Mouse (Mus musculus) cerebellum, adult 11 months (tissue): ENCODE results near the gene Prrxl1.

ENCODE experiments used
- DNase-seq: peaks from one replicate; pipeline ENCODE4 v3.0.0; 2022

Gene Prrxl1

DNA sequence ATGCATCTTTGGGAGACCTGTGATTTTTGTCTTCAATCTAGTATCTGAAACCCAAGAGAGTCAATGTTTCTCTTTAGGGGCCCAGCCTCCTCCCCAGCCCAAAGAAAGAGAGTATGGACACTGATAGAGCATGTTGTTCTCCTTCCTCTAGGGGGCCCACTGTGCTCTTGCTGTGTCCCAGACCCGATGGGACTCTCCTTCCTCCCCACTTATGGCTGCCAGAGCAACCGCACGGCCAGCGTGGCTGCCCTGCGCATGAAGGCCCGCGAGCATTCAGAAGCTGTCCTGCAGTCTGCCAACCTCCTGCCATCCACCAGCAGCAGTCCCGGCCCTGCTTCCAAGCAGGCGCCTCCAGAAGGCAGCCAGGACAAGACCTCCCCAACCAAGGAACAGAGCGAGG lies 29.4 kb downstream of the Prrxl1 start:
- DNase-seq = no peak

DNA sequence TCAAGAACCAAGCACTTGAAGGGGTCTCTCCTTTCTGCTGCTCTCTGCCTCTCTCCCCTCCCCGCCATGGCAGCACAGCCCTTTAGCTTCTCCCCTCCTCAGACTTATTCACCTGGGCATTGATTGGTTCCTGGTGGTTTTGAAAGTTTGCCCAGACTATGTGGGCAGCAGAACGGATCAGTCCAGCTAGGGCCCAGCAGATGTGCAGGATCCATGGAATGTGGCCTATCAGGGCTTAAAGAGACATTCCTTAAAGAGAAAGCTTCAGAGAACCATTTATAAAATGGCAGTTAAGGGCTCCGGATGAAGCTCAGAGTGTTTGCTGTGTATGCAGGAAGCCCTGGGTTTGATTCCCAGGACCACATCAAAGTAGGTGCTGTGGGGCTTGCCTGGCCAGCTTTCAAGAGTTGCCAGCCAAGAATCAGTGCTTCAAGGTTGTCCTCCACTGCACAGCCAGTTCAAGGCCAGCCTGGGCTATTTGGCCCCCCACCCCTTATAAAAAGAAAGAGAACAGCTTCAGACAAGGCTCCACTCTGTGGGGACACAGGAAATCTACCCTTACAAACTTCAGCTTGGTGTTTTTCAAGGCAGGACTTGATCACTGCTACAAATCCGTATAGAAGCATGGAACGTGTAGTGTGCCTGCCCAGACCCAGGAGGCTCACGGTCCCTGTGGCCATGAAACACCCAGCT lies 33.8 kb downstream of the Prrxl1 start:
- no peak for DNase-seq

DNA sequence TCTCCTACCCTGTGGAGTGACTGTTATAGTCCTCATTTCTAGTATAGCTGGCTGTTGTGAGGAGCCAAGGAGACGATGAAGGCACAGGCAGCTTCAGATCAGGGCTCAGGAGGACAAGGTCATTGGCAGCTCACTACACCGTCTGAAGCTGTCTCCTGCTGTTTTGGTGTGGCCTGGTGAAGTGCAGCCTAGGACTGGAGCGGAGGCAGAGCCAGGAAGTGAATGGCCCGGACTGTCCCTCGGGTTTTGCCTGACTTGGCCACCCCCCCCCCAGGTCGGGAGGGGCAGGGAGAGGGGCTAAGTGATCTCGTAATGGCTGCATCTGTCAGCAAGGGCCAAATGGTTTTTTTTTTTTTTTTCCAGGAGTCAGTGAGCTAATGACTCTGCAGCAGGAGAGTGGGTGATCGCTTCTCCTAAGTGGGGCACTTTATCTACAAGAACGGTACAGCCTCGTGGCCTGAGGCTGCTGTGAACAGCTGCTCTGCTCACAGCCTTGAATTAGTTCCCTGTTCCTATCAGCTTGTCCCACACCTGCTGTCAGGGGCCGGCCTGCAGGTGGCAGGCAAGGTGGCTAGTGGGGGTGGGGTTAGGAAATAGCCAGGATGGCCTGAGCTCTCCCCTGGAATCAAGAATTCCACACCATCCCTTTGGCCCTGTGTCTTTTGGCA lies 34.9 kb downstream of the Prrxl1 start:
- no peak for DNase-seq

- no peak for DNase-seq
Measured at GRCm38 (mm10) chr14:32638485-32638884, 39.3 kb downstream of the Prrxl1 start.

GRCm38 (mm10) chr14:32659781-32660180 lies 60.6 kb downstream of the Prrxl1 start:
- DNase-seq = no peak

- DNase-seq = no peak
Measured at GRCm38 (mm10) chr14:32663099-32663498, 63.9 kb downstream of the Prrxl1 start.

DNA sequence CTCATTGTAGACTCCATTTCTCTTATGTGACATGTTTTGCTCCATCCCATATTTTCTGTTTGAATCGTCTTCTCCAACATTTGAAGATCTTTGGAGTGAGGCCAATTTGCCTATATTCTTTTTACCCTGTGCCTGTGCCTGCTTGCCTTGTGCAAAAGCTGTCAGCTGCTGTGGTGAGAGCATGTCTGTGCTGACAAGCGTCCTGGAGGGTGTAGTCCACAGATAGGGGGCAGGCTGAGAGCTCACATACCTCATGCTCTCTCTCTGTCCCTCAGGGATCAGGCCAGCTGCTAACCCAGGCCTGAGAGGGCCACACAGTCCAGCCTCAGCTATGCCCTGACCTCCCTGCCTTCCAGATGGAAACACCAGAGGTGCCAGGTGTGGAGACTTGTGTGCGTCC lies 74.0 kb downstream of the Prrxl1 start:
- DNase-seq = no peak

DNA sequence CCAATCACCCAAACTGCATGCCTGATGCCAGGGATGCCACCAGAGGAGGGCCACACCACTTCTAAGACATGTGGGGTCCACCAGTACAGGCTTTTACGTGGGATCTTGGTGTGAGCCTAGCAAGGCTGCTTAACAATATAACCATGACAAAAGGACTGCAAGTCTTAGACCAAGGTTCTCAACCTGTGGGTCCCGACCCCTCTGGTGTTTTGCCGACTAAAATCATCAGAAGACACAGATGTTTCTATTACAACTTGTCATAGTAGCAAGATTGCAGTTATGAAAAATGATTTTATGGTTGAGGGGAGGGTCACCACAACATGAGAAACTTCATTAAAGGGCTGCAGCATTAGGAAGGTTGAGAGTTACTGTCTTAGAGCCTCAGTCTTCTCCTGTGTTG lies 79.4 kb downstream of the Prrxl1 start:
- DNase-seq = no peak

DNA sequence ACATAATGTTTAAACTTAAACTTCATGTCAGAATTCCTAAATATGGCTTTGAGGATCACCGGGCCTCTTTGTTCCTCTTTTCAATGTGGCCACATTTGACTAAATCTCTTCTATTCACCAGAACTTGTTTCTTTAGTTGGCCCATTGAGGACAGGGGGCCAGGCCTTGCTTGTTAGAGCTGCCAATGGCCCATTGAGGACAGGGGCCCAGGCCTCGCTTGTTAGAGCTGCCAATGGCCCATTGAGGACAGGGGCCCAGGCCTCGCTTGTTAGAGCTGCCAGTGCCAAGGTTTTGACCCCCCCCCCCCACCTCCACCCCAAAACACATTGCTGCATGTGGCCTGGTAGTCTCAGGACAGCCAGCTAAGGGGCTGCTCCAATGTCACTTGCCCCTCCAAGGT lies 82.4 kb downstream of the Prrxl1 start:
- DNase-seq = no peak

GRCm38 (mm10) chr14:32682536-32682935 lies 83.3 kb downstream of the Prrxl1 start:
- DNase-seq = no peak

GRCm38 (mm10) chr14:32683251-32683838 lies 84.1 kb downstream of the Prrxl1 start:
- DNase-seq = peak; percentile 14

- peak; percentile 6 for DNase-seq
Measured at GRCm38 (mm10) chr14:32683982-32684734, 85.0 kb downstream of the Prrxl1 start.

DNA sequence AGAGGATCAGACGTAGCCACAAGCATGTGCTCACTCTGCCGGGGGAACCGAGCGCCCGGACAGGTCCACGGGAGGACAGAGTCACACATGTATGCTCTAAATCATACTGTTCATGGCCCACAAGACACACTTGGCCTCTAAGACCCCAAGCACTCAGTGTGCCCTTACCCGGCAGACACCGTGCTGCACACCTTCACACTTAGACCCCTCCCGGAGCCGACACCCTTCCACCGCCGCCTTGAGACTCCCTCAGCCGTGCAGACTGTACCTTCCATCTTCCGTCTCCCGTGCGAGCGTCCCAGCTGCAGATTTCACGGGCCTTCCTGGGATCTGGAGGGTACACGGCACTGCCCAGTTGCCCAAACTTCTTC lies 85.5 kb downstream of the Prrxl1 start:
- no peak for DNase-seq

DNA sequence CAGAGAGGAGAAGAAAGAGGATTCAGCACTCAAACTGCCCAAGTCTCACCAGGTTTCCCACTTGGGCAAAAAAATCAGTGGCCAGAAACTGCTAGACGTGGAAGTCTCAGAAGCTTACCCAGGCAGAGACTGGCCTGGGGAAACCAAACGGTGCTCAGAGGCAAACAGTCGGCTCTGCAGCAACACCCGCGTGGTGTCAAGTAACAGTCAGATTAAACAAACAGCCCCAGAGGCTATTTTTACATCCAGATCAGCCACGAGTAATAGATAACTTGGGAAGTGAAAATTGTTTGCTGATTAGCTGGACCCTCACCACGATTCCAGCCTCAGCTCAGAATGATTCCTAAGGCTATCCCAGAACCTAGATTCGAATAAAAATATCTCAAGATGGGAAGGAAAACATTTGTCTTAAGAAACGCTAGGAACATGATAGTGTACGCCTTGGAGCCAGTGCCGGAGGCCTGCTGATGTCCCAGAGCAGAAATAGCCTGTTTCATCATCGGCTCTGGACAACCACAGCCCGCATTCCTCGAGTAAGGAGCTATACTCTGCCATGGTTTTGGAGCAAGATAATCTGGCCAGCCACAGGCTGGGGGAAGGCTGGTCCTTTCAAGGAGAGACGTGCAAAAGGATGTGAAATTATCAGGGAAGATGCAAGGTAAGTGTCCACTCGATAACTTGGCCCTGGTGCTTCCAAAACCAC lies 86.1 kb downstream of the Prrxl1 start, which contains the start of gene 3425401B19Rik:
Gene 3425401B19Rik (minus strand): TSS at position 170 of the 703 bp plus-strand sequence.
- no peak for DNase-seq

- no peak for DNase-seq
Measured at GRCm38 (mm10) chr14:32695906-32696305, 96.7 kb downstream of the Prrxl1 start.

DNA sequence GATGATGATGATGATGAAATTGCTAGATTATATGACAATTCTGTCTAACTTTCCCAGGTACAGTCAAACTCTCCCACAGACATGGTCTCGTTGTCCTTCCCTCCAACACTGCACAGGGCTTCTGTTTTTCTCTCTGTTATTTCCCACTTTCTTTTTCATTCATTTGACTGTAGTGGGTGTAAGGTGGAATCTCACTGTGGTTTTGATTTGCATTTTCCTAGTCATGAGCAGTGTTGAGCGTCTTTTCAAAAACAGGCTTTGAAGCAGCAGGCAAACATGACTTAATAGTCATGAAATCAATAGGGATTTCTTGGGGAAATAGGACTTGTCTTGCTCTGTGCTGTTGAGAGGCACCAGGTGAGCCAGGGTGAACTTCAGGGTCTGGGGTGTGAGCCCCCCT lies 97.1 kb downstream of the Prrxl1 start:
- DNase-seq = no peak

- DNase-seq = no peak
Measured at GRCm38 (mm10) chr14:32697774-32698173, 98.6 kb downstream of the Prrxl1 start.

- no peak for DNase-seq
Measured at GRCm38 (mm10) chr14:32698556-32698955, 99.3 kb downstream of the Prrxl1 start.
